Mouse (Mus musculus): ENCODE measurements at regions not wholly inside any gene's neighbourhood (a gene's known extent, or its start where the extent isn't known, plus 50 kb on each side); places are given as distances from the start of the nearest gene placed in this dataset.

GRCm38 (mm10) chr13:10527251-10527650 is 166.6 kb upstream of the Chrm3 start:
- CTCF ChIA-PET = interaction anchor here (0.6 kb wide), 1 partner anchor 139 kb away, joined by 12 read pairs; no protein-coding TSS in a partner anchor

GRCm38 (mm10) chr13:10526470-10527207 is 166.0 kb upstream of the Chrm3 start:
- CTCF ChIA-PET = interaction anchor here (0.6 kb wide), 1 partner anchor 139 kb away, joined by 12 read pairs; no protein-coding TSS in a partner anchor

- CTCF ChIA-PET = no interaction called here
These were observed 143.6 kb upstream of the Chrm3 start for GRCm38 (mm10) chr13:10504211-10504610.

GRCm38 (mm10) chr13:10455323-10455722 is 94.7 kb upstream of the Chrm3 start:
- CTCF ChIA-PET = no interaction called here

- CTCF ChIA-PET = no interaction called here
These were observed 94.0 kb upstream of the Chrm3 start for GRCm38 (mm10) chr13:10454667-10455066.

GRCm38 (mm10) chr13:10451057-10451456 is 90.4 kb upstream of the Chrm3 start:
- CTCF ChIA-PET = no interaction called here

- CTCF ChIA-PET = no interaction called here
These were observed 88.9 kb upstream of the Chrm3 start for GRCm38 (mm10) chr13:10449502-10449901.

- CTCF ChIA-PET = interaction anchor here (0.7 kb wide), 1 partner anchor 37 kb away, joined by 3 read pairs; no protein-coding TSS in a partner anchor
These were observed 87.2 kb upstream of the Chrm3 start for GRCm38 (mm10) chr13:10447806-10448205.

- CTCF ChIA-PET = no interaction called here
These were observed 85.0 kb upstream of the Chrm3 start for GRCm38 (mm10) chr13:10445679-10446078.
